Mouse (Mus musculus) Patski (cell line): ENCODE measurements around the gene Yipf2. TPM values are rescaled to one million over a fixed set of nuclear protein-coding genes. Genes with fewer than 3 reads are reported as not detected.

ENCODE experiments used
- ATAC-seq: fragments of 100-300 bp; one replicate; pipeline ENCODE4 v1.8.0; 2021
- CTCF ChIA-PET: fragments of 350-600 bp; sonication (Branson Sonifier 250); formaldehyde crosslinking; loops from one replicate; lab custom pipeline; 2022; ENCODE audit warnings: inconsistent platforms; lab: Charles Lee
- POLR2A ChIA-PET: fragments of 350-600 bp; sonication (Branson Sonifier 250); formaldehyde crosslinking; loops from one replicate; lab custom pipeline; 2022; ENCODE audit warnings: antibody characterized with exemption, inconsistent platforms; lab: Charles Lee
- DNase-seq: peaks from one replicate; pipeline ENCODE4 v3.0.0-alpha.2; 2011; ENCODE audit warnings: low read depth, low spot score
- H3K27me3 ChIP-seq: fragments of 371-371 bp; one replicate; pipeline ENCODE4 v1.5.1; 2021
- CTCF ChIP-seq: fragments of 100-300 bp; IDR thresholded peaks from one replicate; pipeline ENCODE4 v1.5.1; 2021
- in situ Hi-C: fragments of 300-500 bp; cut with MboI; formaldehyde crosslinking; loops from 3 replicates; pipeline ENCODE4 v1.11.1; 2018; ENCODE audit warnings: low pct_unique_long_range_greater_than_20kb, mixed read lengths
- polyA plus RNA-seq: library from polyadenylated mRNA; unstranded; gene quantifications from one replicate; pipeline ENCODE4 v1.2.3, GENCODE M21; 2021

The Yipf2 gene
- polyA plus RNA-seq, 1 experiment from 2014 or later: 39.0 TPM

DNA sequence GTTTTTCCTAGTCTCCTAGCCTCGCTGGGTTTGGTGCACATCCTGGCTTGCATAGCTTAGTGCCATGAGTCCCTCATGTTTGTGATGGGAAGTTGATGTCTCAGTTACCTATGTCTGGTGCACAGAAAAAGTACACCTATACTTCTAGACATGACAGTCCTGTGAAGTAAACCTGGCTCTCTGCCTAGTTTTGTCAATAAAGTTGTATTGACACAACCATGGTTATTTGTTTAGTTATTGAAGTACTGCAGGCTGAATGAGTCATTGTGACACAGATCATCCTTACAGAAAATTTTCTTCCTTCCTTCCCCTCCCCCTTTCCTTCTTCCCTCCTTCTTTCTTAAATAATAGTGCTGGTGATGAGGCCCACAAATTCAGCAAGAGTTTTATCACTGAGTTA is 28.2 kb downstream of the Yipf2 start:
- ChIA-PET CTCF (interaction anchor here (0.6 to 2.6 kb wide), 2 partner anchors 9 to 11 kb away, joined by 3 to 7 read pairs; no protein-coding TSS in a partner anchor), POLR2A (interaction anchor here (0.7 kb wide), 1 partner anchor 21 kb away, joined by 3 read pairs; no protein-coding TSS in a partner anchor)
- in situ Hi-C loops: no loop called here
- no peaks in the 10 kb centered on the region for H3K27me3 ChIP-seq
- ATAC-seq: no peak
- no peak for DNase-seq
- TF ChIP-seq CTCF: no peak

- in situ Hi-C loops: no loop called here
- no peaks in the 10 kb centered on the region for H3K27me3 ChIP-seq
- TF ChIP-seq CTCF: no peak
- CTCF ChIA-PET: interaction anchor here (1.4 kb wide), 1 partner anchor 9 kb away, joined by 4 read pairs; no protein-coding TSS in a partner anchor
- ATAC-seq (no peak), DNase-seq (no peak)
- POLR2A ChIA-PET: no interaction called here
Measured at GRCm38 (mm10) chr9:21559151-21559550, 33.5 kb downstream of the Yipf2 start.

DNA sequence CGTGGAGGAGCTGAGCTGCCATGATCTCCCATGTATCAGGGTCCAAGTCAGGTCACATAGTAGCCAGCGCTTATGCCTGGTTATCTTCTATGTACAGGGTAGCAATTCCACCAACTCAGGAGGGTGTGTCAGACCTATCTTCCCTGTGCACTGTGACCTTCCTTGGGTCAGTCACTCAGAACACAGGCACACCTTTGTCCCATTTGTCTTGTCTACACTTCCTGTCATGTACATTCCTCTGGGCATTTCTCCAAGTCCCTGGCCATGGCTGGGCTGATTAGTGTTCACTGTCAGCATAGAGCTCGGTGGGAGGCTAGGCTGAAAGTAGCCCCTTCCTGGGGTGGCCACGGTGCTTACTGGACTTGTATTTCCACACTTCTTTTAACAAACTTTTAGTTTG is 34.3 kb downstream of the Yipf2 start:
- in situ Hi-C loops: no loop called here
- ChIA-PET CTCF (interaction anchor here (1.4 kb wide), 1 partner anchor 8 kb away, joined by 4 read pairs; no protein-coding TSS in a partner anchor), POLR2A (no interaction called here)
- ATAC-seq: no peak
- no peak for TF ChIP-seq CTCF
- H3K27me3 ChIP-seq: no peaks in the 10 kb centered on the region
- DNase-seq: no peak

DNA sequence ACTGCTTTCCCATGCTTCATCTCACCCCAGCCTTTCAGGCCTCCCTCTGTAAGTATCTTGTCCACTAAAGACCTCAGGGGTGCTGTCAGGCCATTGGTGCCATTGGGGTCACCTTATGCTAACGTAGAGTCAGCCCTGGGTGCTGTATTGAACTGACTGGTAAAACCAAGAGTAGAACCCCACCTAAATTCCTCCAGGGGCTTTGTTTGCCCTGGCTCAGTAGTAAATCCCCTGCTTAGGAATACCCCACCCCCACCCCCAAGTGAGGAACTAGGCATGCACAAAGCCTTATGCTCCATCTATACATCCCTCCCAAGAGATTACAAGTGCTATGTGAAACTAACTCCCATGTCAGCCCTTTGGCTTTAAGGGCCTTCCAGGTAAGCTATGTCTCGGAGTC is 35.1 kb downstream of the Yipf2 start:
- no peak for TF ChIP-seq CTCF
- H3K27me3 ChIP-seq: no peaks in the 10 kb centered on the region
- no peak for ATAC-seq
- DNase-seq: no peak
- POLR2A ChIA-PET: no interaction called here
- CTCF ChIA-PET: no interaction called here
- in situ Hi-C loops: no loop called here

DNA sequence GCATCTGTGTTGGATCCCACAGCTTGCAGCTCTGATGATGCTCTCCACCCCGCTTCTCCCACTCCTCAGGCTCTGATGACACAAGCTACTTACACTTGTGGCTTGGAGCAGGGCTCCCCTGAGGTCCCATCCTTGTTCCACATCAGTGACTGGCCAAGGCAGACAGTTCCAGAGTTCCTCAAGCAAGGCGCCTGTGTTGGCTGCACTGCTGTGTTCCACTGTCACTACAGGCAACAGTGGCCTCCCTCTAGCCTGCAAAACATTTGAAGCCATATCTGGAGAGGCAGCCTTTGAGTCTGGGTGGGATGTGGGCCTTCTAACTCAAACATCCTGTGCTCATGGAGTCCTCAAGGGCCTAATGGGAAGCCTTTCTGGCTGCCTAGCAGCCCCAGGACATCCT is 35.6 kb downstream of the Yipf2 start:
- DNase-seq (no peak), ATAC-seq (no peak)
- ChIA-PET POLR2A (no interaction called here), CTCF (no interaction called here)
- no peaks in the 10 kb centered on the region for H3K27me3 ChIP-seq
- in situ Hi-C loops: no loop called here
- no peak for TF ChIP-seq CTCF

GRCm38 (mm10) chr9:21555198-21555742 is 37.4 kb downstream of the Yipf2 start:
- CTCF ChIA-PET: interaction anchor here (1.1 to 1.6 kb wide), 4 partner anchors 9 to 46 kb away, joined by 3 to 5 read pairs (median 3); no protein-coding TSS in a partner anchor
- no peaks in the 10 kb centered on the region for H3K27me3 ChIP-seq
- in situ Hi-C loops: no loop called here
- ATAC-seq (no peak), DNase-seq (no peak)
- peak; percentile 26 for TF ChIP-seq CTCF
- POLR2A ChIA-PET: interaction anchor here (0.7 kb wide), 1 partner anchor 43 kb away, joined by 3 read pairs; no protein-coding TSS in a partner anchor

DNA sequence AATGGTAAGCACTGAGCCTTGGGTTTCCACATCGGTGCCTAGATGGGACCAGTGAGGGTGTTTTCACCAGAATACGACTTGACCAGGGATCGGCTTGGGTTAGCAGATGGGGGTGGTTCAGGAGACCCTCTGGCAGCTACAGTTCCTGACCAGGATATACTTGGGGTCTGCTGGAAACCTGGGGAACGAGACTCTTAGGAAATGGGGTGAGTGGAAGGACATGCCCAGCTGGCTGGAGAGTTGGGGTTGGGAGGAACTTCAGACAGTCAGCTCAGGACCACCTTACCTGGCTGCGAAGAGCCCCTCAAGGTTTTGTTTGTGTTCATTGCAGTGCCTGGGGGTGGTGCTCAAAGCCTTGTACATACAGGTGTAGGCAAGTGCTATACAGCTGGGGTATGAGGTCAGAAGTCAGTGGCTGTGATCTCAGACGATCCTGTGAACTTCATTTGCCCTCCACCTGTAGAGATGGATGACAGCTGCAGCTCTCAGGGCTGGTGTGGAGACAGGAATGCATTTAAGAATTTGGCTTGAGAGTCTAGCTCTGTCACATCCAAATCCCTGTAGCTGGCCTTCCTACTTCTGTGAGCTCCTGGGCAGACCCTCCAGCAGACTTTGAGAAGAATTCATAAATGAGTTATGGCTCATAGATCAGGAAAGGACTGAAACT is 38.9 kb downstream of the Yipf2 start:
- TF ChIP-seq CTCF: no peak
- CTCF ChIA-PET: interaction anchor here (1.5 to 2.3 kb wide), 2 partner anchors 10 to 48 kb away, joined by 3 to 7 read pairs; no protein-coding TSS in a partner anchor
- in situ Hi-C loops: no loop called here
- ATAC-seq (no peak), DNase-seq (no peak)
- no peaks in the 10 kb centered on the region for H3K27me3 ChIP-seq
- POLR2A ChIA-PET: no interaction called here

GRCm38 (mm10) chr9:21551049-21551448 is 41.6 kb downstream of the Yipf2 start:
- no peak for TF ChIP-seq CTCF
- CTCF ChIA-PET: interaction anchor here (1.5 to 2.0 kb wide), 2 partner anchors 8 to 17 kb away, joined by 4 to 5 read pairs; no protein-coding TSS in a partner anchor

DNA sequence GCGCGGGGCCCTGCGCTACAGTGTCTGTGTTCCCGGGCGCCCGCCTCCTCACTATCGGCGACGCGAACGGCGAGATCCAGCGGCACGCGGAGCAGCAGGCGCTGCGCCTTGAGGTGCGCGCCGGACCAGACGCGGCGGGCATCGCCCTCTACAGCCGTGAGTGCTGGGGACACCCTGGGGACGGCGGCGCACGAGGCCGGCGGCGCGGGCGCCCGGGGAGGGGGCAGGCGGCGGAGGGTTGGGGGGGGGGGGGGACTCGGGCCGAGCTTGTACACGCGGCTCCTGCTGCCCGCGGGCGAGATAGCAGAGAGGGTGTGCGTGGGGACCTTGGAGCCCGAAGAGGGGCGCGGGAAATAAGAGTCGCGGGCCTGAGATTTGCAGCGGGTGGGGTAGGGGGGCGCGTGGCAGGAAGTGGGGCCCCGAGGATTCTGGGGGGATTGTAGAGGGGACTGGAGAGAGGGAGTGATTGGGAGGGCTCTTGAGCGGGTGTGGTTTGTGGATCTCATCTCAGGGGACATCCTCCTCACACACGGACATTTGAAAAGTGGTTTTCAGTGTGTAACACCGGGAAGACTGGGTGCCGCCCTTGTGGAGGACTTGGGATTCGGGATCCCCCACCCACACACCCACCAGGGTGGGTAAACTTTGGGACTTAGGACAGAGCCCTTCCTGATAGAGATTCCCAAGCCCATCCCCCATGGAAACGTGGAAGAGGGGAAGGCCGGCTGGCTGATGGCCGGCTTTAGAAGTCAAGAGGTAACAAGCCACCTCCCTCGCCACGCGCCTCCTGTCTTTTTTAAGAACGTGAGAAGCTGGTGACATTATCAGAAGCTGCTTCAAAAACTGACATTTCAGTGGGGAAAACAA is 45.3 kb downstream of the Yipf2 start:
- in situ Hi-C loops: loop anchor here (5.0 kb wide), 1 partner anchor 45 kb away; the partner anchor contains the start of genes Timm29 and Yipf2

More at GRCm38 (mm10) chr9:21551049-21551448, 41.6 kb downstream of the Yipf2 start:
- no peak for ATAC-seq
- DNase-seq: no peak
- H3K27me3 ChIP-seq: no peaks in the 10 kb centered on the region
- in situ Hi-C loops: no loop called here
- POLR2A ChIA-PET: interaction anchor here (0.6 to 0.7 kb wide), 3 partner anchors 12 to 226 kb away, joined by 3 to 4 read pairs (median 3); no protein-coding TSS in a partner anchor

DNA sequence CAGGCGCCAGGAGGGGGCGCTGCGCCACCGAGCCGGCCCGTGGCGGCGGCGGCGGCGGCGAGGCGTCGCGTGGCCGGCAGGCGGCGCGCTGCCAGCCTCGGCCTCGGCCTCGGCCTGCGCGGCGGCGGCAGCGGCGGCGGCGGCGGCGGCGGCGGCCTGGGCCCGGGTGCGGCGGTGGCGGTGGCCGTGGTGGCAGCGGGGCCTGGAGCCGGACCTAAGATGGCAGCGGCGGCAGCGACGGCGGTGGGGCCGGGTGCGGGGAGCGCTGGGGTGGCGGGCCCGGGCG is 45.9 kb downstream of the Yipf2 start, which contains the start of gene Carm1:
Gene Carm1 (plus strand): TSS at position 106 of the 286 bp plus-strand sequence.
- CTCF ChIA-PET: interaction anchor here (0.7 kb wide), 1 partner anchor 74 kb away, joined by 3 read pairs; no protein-coding TSS in a partner anchor
- TF ChIP-seq CTCF: no peak
- in situ Hi-C loops: loop anchor here (5.0 kb wide), 1 partner anchor 46 kb away; the partner anchor contains the start of genes Timm29 and Yipf2

More for the DNA sequence above, 45.3 kb downstream of the Yipf2 start:
- POLR2A ChIA-PET: no interaction called here
- ATAC-seq (peak; percentile 6), DNase-seq (no peak)
- CTCF ChIA-PET: interaction anchor here (1.1 to 1.4 kb wide), 2 partner anchors 21 to 27 kb away, joined by 3 read pairs; no protein-coding TSS in a partner anchor
- TF ChIP-seq CTCF: no peak
- no peaks in the 10 kb centered on the region for H3K27me3 ChIP-seq

More for the DNA sequence above, 45.9 kb downstream of the Yipf2 start, which contains the start of gene Carm1:
- POLR2A ChIA-PET: no interaction called here
- ATAC-seq: no peak
- DNase-seq: no peak
- H3K27me3 ChIP-seq: no peaks in the 10 kb centered on the region
